Mouse (Mus musculus): Measurements from ENCODE around the gene Cphx3.
"Not testable (repeated sequence)": the region's sequence is repeated elsewhere in the genome, so short reads cannot be mapped to it uniquely, and the experiment has no call there.

- not testable (repeated sequence) for TF ChIP-seq EP300, CTCF (IDR thresholded peaks at IDR 0.05; ENCODE audit: low read depth)
Measured at GRCm38 (mm10) chr14:26042611-26043010, 39.5 kb upstream of the Cphx3 start, which contains the start of gene Gm9780.

Measured in heart, postnatal 0 days (tissue).